Mouse (Mus musculus) thymus, postnatal 25 days (tissue): ENCODE measurements at regions not wholly inside any gene's neighbourhood (a gene's known extent, or its start where the extent isn't known, plus 50 kb on each side); places are given as distances from the start of the nearest gene placed in this dataset.
"Not testable (repeated sequence)": the region's sequence is repeated elsewhere in the genome, so short reads cannot be mapped to it uniquely, and the experiment has no call there.

ENCODE experiments used
- DNase-seq: peaks from one replicate; pipeline ENCODE4 v3.0.0; 2022

GRCm38 (mm10) chr12:79989582-79990110 is 123.2 kb downstream of the Zfp36l1 start:
- DNase-seq, result no peak

GRCm38 (mm10) chr12:79988401-79989358 is 124.1 kb downstream of the Zfp36l1 start:
- no peak for DNase-seq

DNA sequence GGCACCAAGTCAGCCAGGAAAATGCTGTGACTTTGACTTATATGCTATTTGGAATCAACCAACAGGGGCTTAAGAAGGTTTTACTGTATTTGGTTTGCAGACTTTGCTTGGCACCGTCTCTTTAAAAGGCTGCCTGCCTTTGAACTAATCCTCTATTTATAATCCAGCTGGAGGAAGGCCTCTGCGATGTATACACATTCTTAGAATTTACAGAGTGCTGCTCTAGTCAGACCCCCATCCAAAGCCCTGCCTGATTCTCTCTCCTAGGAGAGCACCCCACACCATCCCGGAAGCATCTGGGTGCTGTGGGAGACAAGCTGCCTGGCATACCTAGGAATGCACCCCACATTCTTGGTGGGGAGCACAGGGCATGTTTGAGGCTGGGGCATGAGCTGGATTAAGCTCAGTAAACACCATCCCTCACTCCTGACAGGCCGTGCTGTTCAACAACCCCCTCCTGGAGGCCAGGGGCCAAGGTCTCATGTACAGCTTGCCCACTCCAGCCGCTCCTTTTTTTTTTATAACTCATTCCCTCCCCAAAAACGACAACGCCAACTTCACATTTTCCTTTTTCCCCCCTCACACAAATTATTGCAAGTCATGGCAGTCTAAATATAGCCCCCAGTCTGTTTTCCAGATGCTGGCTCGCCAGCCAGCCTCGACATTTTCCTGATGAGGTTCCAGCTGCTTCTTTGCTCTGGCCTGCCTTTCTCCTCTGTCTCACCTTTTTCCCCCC is 126.4 kb downstream of the Zfp36l1 start:
- DNase-seq, result no peak

- DNase-seq, result no peak
These were observed 127.6 kb downstream of the Zfp36l1 start for GRCm38 (mm10) chr12:79984985-79985747.

- no peak for DNase-seq
These were observed 128.6 kb downstream of the Zfp36l1 start for GRCm38 (mm10) chr12:79984025-79984790.

DNA sequence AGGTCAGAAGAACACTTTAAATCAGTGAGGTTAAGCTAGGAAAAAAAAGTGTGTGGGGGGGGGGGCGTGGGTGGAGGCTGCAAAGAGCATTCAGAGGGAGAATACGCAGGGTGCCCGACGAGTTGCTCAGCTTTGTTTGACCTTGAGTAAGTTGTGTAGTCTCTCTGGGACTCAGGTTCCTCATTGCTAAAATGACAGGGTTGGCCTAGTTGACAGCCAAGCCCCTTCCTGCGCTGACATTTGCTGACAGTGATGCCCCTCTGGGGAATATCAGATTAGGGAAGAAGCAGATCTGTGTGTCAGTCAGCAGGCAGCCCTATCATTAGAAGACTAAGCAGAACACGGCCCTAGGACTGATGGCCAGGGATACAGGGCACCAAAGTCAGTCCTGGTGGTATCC is 129.6 kb downstream of the Zfp36l1 start:
- no peak for DNase-seq

DNA sequence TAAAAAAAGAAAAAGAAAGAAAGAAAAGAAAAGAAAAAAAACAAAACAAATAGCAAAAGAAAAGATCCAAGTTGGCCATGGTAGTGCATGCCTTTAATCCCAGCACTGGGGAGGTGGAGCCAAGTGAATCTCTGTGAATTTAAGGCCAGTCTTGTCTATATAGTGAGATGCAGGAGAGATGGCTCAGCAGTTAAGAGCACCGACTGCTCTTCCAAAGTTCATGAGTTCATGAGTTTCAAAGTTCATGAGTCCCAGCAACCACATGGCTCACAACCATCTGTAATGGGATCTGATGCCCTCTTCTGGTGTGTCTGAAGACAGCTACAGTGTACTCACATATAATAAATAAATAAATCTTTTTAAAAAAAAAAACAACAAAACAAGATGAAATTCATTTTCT is 130.3 kb downstream of the Zfp36l1 start:
- not testable (repeated sequence) for DNase-seq

GRCm38 (mm10) chr12:79980711-79981110 is 132.1 kb downstream of the Zfp36l1 start:
- DNase-seq, result no peak

GRCm38 (mm10) chr12:79977136-79977535 is 135.7 kb downstream of the Zfp36l1 start:
- no peak for DNase-seq

DNA sequence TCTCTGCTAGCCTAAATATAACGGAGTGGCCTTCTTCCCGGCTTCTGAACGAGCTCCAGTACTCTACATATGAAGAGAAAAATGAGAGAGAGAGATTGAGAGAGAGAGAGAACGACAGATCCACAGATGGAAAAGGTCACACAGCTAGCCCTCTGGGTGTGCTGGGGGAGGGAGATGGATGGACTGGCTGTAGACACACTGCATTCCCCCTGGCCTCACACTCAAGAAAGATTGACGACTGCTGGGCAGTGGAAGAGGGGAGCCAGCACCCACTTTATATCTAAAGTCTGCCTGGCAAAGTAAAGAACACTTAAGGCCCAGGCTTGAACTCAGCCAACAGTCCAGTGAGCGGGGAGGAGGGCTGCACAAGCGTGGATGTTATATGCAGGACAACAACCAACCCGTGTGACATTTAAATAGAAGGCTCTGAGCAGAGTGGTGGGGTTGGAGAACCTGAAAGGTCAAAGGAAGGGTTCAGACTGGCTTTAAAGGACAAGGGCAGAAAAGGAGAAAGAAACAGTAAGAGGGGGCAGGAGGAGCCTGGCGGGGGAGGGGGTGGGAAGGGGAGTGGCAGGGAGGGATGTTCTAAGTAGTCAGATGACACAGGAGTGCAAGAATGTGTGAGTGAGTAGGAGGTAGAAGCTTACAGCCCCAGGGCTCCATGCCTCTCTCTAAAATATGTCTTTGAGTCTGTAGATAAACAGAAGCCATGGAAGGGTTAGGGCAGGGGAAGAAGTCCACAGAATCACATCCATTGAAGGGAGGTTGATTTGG is 137.2 kb downstream of the Zfp36l1 start:
- DNase-seq, result no peak

DNA sequence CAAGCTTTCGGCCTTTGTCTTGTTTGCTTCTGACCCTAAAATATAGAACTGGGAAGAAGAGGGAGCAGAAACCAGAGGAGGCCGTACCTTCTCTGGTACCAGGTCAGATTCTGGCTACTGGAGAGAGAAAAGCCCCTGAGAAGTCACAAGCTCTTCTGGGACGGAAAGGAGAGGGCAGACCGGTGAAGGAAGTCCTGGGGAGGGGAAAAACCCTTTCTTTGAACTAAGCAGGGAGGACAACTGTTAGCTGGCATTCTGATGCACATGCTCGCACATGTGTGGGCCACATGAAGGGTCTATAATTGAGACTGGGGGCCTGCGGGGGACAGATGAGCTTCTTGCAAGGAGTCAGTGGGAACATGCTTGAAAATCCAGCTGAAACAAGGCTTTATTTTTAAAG is 137.8 kb downstream of the Zfp36l1 start:
- DNase-seq, result no peak

DNA sequence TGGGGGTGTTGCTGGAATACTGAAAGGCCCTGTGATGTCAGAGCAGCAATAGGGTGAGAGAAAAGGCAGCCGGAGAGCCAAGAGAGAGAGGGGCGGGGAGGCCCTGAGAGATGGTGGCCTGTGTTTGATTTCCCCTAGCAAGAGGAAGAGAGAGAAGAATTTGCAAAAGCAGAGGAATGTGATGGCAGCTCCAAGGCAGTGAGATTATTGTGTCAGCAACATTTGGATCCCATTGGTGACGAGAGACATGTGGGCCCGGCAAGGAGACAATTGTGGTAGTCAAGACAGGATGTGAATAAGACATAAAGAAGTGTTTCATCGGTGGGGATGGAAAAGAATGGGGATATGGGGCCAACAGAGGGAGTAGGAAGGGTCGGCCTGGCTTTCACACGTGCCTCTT is 138.3 kb downstream of the Zfp36l1 start:
- no peak for DNase-seq

DNA sequence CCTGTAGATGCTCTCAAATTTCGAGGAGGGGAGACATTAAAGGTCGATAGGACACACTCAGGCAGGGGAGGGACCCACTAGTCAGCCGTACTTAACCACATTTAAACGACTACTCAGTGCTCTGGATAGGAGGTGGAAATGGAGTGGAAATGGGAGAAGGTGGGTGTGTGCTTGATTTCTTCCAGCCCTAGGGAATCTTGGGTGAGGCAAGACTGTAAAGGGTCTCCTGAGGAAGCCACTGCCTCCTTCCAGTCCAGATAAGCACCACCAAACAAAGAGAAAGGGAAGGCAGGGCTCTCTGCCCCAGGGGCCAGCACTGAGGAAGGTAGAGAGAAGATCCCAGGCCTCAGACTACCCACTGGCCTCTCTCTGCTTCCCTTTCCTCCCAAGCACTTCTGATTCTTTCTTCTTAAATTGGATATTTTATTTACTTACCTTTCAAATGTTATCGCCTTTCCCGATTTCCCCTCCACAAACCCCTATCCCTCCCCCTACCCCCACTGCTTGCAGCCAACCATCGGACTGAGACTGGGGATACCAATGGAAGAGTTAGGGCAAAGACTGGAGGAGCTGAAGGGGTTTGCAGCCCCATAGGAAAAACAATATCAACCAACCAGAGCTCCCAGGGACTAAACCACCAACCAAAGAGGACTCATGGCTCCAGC is 139.1 kb downstream of the Zfp36l1 start:
- DNase-seq, result no peak

DNA sequence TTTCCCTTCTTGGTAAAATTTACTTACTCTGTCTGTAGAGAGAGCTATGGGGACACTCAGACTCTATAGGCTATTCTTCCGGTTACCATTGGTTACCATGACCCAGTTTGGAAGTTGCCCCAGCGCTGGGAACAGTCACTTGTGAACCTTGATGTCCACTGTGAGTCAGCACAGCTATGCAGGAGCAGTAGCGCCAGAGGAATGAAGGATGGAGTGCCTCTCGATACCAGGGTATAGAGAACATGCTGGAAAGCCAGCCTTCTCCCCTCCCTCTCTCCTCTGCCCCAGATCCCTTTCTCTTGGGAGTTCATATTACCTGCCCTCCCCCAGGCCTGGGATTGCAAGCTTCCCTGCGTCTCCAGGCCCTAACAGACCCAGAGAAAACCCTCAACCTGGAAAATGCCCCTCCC is 141.8 kb downstream of the Zfp36l1 start:
- no peak for DNase-seq

DNA sequence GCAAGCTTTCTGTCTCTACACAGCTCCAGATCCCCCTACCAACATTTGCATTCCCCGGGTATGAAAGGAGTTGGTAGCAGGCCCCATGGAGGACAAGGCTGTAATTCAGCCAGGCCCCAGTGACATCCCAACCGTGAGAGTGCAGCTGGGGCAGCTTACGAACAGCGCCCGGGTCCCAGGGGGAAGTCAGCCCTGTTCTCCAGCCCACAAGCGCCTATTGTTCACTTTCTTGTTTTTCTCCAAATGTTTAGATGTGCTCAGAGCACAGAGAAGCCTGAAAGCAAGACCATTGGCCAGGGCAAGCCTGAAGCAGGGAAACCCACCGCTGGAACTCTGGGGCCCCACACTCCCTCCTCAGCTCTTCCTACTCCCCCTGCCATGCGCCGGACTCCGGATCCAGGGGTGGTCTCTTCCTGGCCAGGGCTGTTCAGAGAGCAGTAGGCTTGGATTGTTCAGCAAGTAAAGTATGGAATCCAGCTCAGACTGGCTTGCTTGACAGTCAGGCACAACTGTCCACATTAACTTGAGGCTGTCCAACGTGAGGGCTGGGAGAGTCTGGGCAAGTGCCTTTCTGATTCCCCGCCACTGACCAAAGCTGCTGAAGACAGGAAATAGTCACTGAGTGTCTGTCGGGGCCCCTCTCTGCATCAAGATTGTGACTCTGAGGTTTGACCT is 142.4 kb downstream of the Zfp36l1 start:
- DNase-seq, result no peak

- DNase-seq, result no peak
These were observed 143.2 kb downstream of the Zfp36l1 start for GRCm38 (mm10) chr12:79969346-79970226.

GRCm38 (mm10) chr12:79968676-79969075 is 144.1 kb downstream of the Zfp36l1 start:
- DNase-seq, result no peak

DNA sequence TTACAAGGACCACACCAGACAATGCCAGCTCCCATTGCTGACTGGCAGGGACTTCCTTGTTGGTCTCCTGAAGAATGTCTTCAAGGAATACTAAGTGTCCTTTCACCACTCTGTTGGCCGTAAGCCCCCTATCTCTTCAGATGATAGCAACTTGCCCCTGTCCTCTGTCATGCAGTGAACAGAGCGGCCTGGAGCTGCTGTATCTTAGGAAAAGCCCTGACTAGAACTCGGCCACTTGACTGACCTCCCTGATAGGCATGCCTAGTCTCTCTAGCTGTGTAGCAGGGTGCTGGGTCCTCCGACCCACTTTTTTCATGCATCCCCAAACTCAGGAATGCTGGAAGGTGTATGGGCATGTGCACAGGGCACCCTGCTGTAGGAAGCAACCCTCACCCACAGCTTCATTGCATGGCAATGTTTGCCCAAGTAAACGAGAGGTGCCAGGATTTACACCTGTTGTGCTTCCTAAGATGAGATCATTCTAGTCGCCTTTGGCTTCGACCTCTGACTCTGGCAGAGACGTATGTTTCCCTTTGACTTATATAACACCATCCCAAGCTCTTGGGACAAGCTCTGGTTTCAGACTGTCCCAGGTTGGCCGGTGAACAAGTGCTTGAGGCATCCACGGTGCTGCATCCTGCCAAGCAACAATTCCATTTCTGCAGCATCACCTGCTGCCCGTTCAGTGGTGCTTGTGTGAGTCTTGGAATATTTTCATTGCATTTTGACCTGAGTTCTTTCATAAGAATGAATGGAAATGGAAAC is 145.1 kb downstream of the Zfp36l1 start:
- no peak for DNase-seq
